Mouse (Mus musculus): Measurements from ENCODE around the gene Cpa5.

Cpa5 gene

GRCm38 (mm10) chr6:30644462-30644861, 33.7 kb downstream of the Cpa5 start:
- DNase-seq (ENCODE audit: low spot score in 2 of 2) = no peak

DNA sequence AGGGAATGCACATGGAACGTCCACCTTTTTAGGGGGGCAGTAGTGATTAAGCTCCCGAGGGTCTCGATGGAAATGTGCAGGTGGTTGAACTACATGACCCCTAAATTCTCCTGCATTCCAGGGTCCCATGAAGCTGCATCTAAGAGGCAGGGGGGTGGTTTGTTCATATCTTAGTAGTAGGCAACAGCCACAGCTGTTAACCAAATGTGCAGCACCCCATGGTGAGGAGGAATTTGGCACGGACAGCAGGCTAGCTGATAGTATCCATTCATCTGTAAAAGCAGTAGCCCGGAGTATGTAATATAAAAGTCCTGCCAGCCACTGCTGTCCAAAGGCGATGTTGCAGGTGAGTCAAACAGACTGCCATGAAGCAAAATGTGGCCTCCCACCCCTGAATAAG, 34.6 kb downstream of the Cpa5 start:
- DNase-seq (ENCODE audit: low spot score in 2 of 2) = no peak

DNA sequence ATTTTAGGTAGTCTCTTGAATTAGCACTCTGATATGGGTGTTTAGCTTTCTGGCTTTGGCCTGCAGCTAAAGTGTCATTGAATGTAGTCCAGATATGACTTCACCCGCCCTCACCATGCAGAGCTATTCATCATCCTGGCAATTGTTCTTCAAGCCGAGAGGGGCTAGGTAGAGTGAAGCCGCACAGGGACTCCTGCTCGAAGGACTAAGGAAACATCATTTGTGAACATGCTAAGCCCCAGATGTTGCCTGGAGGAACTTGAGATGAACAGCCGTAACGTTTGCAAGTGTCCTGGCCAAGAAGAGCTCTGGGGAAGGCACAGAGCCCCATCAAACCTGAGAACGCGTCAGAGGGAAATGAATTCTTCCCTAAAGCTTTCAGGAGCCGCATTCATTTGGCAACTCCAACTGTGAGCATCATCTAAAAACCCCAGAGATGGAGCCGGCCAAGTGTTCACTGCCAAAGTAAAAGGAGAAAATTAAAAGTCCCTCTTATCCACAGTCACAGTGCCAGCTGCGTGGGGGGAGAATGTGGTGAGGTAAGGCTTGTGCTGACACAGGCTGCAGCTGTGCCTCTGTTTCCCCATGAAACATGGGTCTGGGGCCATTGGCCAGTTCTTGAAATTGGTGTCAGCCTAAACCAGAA, 39.0 kb downstream of the Cpa5 start:
- no peak for DNase-seq (ENCODE audit: low spot score in 2 of 2)

DNA sequence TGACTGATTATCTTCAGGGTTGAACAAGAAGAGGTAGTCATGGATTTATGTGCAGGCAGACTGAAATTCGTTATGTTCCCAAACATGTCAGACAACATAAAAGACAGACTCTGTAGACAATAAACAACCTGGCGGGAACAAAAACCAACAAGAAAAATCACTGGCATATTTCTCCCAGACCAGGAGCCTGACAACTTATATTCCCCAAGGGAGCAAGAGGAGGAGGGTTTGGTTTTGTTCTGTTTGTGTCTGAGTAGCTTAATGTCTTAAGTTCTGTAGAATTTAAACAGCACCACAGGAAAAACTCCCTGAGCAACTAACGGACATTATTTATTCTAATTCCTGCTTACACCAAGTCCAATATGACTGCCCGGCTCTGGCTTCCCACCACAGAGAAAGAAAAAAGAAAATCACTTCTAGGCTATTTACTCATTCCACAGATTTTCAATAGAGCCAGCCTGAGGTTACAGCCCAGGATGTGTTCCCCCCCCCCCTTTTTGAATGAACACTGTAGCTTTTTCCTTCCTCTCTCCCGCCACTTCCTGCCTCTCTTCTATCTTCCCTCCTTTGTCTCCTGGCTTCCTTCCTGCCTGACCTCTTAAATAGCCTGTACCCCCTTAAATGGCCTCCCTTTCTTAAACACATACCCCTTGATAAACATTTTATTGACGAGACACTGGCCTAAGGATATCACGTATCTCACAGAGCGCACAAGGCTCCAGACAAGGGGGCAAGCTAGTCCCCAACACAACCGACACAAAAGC, 41.8 kb downstream of the Cpa5 start:
- no peak for DNase-seq (ENCODE audit: low spot score in 2 of 2)

GRCm38 (mm10) chr6:30653518-30653917, 42.7 kb downstream of the Cpa5 start:
- no peak for DNase-seq (ENCODE audit: low spot score in 2 of 2)

DNA sequence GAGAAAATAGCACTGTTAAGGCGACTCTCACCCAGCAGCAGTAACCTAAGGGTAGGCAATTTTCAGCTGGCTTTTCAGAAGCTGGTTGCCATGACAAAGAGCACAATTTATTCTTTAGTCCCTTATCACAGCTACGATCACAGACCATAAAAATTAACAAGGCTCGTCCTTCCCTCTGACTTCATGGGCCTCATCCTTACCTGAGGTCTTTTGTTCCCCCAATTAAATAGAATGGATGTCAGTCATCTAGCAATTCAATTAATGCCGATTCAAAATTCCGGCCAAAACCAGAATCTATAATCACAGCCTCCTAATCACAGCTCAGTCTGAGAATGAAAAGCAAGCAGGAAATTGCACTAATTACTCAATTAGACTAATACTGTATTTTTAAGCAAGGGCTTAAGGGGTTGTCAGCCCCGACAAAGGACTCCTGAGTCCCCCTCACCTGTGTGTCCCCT, 43.6 kb downstream of the Cpa5 start:
- no peak for DNase-seq (ENCODE audit: low spot score in 2 of 2)

- DNase-seq (ENCODE audit: low spot score in 2 of 2) = no peak
These were observed 44.1 kb downstream of the Cpa5 start for GRCm38 (mm10) chr6:30654932-30655331.

- DNase-seq (ENCODE audit: low spot score in 2 of 2) = no peak
These were observed 46.5 kb downstream of the Cpa5 start for GRCm38 (mm10) chr6:30657279-30657678.

- no peak for DNase-seq (ENCODE audit: low spot score in 2 of 2)
These were observed 47.8 kb downstream of the Cpa5 start for GRCm38 (mm10) chr6:30658619-30659018.

GRCm38 (mm10) chr6:30664776-30665175, 54.0 kb downstream of the Cpa5 start:
- DNase-seq (ENCODE audit: low spot score in 2 of 2) = no peak

DNA sequence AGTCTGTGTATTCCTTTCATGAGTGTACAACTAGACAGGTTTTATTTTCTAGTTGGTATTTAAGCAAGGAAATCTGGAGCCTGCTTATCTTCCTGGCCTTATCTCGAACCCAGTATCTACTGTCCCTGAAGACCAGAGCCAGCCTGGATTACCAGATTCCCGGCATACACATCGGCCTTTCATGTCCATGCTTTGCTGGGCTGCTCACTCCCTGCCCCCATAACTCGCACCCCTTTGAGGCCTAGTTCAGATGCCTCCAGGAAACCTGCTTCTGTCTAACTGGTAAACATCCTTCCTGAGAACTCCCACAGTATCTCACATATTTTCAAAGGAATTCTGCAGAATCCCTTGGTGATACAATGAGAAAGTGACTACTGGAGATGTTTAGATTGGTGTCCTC, 54.5 kb downstream of the Cpa5 start:
- DNase-seq (ENCODE audit: low spot score in 2 of 2) = no peak

GRCm38 (mm10) chr6:30666043-30666442, 55.2 kb downstream of the Cpa5 start:
- DNase-seq (ENCODE audit: low spot score in 2 of 2) = no peak

GRCm38 (mm10) chr6:30667585-30667984, 56.8 kb downstream of the Cpa5 start:
- no peak for DNase-seq (ENCODE audit: low spot score in 2 of 2)

GRCm38 (mm10) chr6:30671696-30672095, 60.9 kb downstream of the Cpa5 start:
- no peak for DNase-seq (ENCODE audit: low spot score in 2 of 2)

GRCm38 (mm10) chr6:30673764-30674561, 63.2 kb downstream of the Cpa5 start:
- peak in 1 of 2 experiments; percentile 32 for DNase-seq (ENCODE audit: low spot score in 2 of 2)

DNA sequence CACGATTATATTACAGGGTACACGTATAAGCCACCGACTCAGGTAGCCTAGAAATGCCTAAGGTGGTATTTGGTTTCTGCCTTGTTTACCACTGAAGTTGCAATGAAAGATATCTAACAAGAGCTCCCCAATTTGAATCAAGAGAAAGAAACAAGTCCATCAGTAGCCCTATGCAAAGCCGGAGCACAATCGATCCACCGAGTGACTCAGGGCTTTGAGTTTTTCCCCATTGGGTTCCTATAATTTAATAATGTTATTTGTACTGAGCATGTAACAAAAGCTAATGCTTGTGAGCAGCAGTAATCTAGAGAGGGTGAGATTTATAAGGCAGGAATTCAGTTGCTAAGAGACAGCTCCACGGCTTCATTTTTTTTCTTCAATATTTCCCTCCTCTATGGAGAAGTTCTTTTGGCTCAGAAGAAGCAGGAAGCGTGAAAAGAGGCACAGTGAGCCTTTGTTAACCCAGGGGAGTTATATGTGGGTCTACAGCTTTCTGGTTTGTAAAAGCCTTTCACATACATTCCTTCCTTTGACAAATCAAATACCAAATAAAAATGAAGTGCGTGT, 64.0 kb downstream of the Cpa5 start:
- DNase-seq (ENCODE audit: low spot score in 2 of 2) = no peak

GRCm38 (mm10) chr6:30675281-30675771, 64.5 kb downstream of the Cpa5 start:
- DNase-seq (ENCODE audit: low spot score in 2 of 2) = no peak

DNA sequence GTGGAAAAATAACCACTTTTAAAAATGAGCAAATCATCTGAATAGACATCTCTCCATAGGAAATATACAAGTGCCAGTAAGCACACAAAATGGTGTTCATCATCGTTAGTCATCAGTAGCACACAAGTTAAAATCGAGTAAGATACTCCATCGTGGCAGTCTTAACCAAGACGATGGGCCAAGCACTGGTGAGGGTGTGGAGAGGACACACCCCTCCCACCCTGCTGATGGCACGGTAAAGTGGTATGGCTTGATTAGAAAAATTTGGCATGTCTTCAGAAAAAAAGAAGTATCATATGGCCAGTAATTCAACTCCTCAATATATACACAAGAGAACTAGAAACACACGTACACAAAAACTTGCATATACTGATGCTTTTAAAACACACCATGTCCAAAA, 65.7 kb downstream of the Cpa5 start:
- no peak for DNase-seq (ENCODE audit: low spot score in 2 of 2)

DNA sequence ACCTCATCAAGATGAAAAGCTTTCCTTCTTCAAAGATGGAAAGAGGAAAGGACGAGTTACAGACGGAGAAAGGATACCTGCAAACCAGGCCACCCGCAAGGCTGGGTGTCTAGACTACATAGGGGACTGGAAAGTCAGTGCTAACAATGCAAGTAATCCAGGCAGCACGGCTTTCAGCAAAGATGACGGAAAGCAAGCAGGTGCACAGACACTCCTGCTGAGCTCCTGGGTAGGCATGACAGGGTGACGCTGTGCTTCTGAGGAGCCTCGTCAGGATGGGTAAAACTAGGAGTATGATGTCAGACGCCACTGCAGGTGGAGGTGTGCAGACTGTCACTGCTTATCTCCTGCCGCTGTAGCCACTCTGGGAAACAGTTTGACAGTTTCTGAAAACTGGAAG, 66.8 kb downstream of the Cpa5 start:
- no peak for DNase-seq (ENCODE audit: low spot score in 2 of 2)

DNA sequence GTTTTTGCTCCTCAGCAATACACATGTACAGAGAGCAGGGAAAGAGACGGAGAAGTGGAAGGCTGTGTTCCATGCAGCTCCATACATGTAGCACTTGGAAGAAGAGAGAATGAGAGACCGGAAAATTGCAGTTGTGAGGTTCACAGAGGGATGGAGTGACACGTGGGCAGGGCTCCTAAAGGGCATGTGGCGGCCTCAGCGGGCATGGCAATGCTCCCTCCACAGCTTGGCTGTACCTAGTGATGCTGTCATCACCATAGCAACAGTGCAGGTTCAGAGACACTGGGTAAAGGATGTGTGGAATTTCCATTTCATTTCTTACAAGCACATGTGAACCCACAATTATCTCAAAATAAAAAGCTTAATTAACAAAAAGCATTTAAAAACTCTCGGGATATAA, 67.7 kb downstream of the Cpa5 start:
- no peak for DNase-seq (ENCODE audit: low spot score in 2 of 2)

DNA sequence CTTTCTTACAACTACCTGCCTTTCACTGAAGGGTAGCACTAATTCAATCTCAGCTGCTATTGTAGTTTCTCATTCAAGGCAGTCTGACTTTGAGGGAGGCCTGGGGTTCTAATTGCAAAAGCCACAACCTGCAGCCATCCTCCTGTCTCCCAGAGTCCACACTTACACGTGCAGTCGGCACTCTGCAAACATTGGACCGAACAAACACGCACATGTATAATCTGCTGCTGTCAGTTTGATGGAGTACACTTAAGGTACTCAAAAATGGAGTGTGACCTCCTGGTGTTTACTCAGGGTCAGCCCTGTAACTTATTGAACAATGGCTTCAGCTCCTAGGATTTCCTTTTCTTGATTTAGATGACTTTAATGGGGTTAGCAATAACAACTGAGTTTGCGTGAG, 68.8 kb downstream of the Cpa5 start:
- DNase-seq (ENCODE audit: low spot score in 2 of 2) = no peak

- no peak for DNase-seq (ENCODE audit: low spot score in 2 of 2)
These were observed 69.6 kb downstream of the Cpa5 start for GRCm38 (mm10) chr6:30680442-30680841.
